Mouse (Mus musculus) fibroblast of lung, adult 2 months (primary cell): Measurements from ENCODE around the gene Bard1.

Source experiments
- DNase-seq: peaks from one replicate; pipeline ENCODE4 v3.0.0-alpha.2; 2011; ENCODE audit warnings: low read depth

Gene Bard1

DNA sequence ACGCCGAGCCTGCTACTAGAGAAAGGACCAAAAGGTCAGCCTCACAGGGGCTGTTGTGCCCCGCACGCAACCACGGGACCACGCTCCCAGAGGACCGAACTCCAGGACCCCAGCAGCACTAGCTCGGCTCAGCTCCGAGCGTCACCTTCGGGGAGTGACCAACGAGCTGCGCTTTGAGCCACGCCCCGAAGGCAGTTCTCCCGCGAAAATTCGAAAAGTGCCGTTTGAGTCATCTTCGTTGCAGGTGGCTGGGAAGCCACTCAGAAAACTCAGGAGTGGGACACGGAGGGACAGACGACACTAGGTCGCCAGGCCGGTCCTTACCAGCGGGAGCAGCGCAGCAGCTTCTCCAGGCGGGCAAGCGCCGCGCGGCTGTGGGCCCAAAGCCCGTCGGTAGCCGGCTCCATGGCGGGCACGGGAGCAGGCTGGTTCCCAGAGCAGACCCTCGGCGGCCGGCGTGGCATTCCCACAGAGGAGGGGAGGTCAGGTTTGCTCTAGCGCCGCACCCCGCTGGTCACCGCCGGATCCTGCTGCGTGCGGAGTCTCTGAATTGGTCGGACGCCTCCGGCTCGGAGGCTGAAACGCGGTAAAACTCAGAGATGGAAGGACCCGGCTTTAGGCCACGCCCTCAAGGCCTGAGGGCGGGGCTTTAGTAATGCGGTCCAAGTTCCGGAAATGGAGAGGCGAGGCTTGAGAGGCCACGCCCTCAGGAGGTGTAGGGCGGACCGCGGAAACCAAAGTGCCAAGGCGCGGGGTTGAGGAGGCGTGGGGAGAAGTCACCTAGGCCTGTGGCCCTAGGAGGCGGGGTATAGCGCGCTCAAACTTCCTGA is at the start of gene Bard1:
Gene Bard1, minus strand, starts transcription at position 803 of the 830 bp plus-strand sequence.
- DNase-seq = peak; percentile 90

GRCm38 (mm10) chr1:71127171-71127570 is 24.2 kb upstream of the Bard1 start:
- no peak for DNase-seq

DNA sequence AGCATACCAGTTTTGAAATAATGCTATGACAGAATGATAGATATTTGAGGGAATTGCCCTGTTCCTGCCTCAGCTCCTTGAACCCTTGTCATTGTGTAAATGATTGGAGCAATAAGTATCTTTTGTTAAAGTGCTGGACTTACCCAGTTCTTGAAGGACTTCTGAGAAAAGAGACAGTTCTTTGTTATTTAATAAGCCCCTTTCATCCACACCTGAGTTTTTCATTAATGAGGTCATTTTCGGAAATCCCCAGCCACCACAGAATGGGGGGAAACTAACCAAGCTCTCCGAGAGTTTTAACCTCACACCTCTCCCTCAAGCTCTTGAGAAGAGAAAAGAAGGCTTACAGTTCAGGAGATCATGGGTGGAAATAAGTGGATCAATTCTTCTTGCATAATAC is 15.6 kb upstream of the Bard1 start:
- no peak for DNase-seq

GRCm38 (mm10) chr1:71117253-71117652 is 14.3 kb upstream of the Bard1 start:
- DNase-seq = no peak

- no peak for DNase-seq
Measured at GRCm38 (mm10) chr1:71115781-71116180, 12.8 kb upstream of the Bard1 start.

DNA sequence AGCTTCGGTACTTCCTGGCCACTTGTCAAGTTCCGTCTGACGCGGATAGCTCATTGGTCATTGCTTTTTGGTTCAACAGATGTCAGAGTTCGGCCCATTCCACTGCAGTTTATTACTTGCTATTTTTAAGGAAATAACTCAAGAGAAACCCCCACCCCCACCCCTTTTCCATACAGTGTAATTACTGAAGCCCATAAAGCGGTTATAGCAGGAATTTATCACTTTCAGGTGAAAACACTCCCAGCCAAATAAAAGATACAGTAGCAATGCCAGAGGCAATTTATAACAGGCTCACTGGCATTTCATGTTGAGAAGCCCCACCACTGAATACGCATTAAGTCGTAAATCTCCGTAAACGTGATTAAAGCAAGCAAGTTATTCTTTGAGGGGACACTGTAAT is 6.9 kb upstream of the Bard1 start:
- no peak for DNase-seq

DNA sequence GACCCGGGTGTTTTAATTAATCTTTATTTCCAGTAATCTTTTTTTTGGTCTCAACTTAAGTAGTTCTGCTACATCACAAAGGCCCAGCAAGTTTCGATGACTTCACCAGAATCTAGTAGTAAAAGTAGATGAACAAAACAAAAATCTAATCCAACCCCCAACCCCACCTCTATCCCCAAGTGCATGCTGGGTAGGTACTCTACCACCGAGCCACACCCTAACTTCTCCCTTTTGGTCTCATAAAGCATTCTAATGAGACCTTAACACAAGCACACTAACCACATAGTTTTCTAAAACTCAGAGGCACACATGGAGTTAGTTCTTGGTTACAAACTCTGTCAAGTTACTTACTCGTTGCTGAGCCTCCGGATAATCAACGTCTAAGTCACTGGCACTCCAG is 3.2 kb upstream of the Bard1 start:
- no peak for DNase-seq

GRCm38 (mm10) chr1:71105724-71106123 is 2.8 kb upstream of the Bard1 start:
- no peak for DNase-seq

- DNase-seq = no peak
Measured at GRCm38 (mm10) chr1:71103174-71103864, 373 bp upstream of the Bard1 start.

DNA sequence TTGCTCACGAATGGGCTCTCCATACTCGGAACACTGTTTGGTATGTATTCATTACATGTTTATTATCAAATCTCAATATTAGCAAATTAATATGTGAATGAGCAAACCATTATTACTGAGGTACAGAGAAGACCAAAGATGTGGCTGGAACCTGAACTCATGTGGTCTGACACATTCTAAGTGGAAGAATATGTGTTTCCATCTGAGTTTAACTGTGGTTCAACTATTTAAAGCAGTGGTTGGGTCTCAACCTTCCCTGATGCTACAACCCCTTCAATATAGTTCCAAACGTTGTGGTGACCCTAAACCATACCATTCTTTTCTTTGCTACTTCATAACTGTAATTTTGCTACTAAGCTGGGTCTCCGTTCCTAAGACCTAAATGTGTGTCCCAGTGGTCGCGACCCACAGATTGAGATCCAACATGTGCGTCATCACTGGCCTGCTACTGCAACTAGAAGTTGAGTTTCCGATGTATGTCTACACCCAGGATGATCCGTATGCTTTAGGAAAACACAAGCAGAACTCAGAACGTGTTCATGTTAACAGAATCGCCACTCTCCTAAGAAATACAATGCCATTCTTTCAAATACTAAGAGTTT is 1.5 kb downstream of the Bard1 start:
- DNase-seq = no peak

GRCm38 (mm10) chr1:71100591-71101368 is 2.2 kb downstream of the Bard1 start:
- peak; percentile 67 for DNase-seq

GRCm38 (mm10) chr1:71099945-71100515 is 2.9 kb downstream of the Bard1 start:
- peak; percentile 21 for DNase-seq

DNA sequence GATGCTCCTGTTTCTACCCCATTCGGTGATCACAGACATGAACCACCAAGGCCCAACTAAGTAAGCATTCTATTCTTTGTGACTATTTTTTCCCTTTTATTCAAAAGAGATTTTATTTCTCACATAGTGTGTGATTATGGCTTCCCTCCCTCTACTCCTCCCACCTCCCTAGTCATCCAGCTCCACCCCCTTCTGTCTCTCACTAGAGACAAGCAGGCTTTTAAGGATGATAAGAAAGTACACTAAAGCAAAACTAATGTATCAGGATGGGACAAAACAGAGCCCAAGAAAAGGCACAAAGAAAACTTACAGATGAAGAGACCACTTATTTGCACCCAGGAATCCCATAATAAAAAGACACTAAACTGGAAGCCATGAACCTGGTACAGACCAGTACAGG is 6.9 kb downstream of the Bard1 start:
- DNase-seq = no peak

- no peak for DNase-seq
Measured at GRCm38 (mm10) chr1:71095211-71095805, 7.6 kb downstream of the Bard1 start.

- DNase-seq = no peak
Measured at GRCm38 (mm10) chr1:71075651-71076050, 27.3 kb downstream of the Bard1 start.

DNA sequence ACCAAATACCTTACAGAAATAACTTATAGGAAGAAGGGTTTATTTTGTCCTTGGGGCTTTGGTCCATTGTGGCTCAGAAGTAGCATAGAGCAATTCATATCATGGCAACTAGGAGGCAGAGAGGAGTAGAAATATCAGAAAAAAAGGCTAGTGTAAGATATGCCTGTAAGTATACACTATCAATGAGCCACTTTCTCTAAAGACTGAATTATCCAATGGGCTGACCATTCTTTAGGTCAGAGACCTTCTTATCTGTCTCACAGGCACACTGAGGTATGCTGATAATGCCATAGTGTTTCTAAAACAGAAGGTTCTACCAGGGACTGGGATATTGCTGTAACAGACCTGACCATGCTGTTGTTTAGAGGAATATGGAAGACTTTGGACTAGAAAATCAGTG is 32.2 kb downstream of the Bard1 start:
- no peak for DNase-seq

- no peak for DNase-seq
Measured at GRCm38 (mm10) chr1:71068728-71069304, 34.1 kb downstream of the Bard1 start.

DNA sequence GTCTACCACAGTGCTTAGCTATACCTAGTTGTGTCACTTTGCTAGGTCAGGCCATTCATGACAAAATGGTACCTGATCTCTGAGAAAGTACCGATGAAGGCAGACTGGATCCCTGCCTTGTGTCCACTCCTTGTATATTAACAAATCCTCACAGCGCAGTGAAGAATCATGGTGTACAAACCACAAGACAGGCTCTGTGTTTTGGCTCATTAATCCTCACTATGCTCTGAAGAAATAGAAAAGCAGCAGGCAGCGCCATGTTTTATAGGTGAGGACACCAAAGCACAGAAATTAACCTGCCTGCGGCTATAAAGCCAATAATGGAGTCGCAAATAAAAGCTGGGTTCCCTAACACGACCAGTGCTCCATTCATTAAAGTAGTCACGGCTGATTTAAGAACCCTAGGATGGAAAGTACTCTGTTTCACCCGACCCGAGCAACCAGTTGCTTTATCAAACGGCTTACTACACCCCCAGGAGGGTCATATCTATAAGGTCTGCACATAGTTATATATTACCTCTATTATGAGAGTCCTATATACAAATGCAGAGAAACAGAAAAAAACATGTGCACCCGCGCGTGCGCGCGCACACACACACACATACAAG is 39.0 kb downstream of the Bard1 start:
- DNase-seq = no peak

DNA sequence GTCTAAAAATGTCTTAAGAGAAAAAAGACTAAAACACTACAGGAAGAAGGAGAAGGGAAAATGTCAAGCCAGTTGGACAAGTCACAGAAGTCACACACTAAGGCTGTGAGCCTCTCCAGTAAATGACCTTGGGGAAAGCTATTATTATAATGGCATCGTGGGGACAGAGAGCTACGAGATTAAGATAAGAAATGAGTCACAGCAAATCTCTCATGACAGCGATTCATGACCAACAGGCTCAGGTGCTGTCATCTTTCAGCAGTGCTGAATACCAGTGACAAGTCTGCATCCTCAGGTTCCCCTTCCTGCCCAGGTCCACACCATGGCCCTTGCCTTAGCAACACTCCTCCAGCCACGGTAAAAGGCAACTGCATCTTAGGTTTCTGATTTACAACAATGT is 46.8 kb downstream of the Bard1 start:
- DNase-seq = no peak

GRCm38 (mm10) chr1:71055454-71055853 is 47.5 kb downstream of the Bard1 start:
- no peak for DNase-seq

DNA sequence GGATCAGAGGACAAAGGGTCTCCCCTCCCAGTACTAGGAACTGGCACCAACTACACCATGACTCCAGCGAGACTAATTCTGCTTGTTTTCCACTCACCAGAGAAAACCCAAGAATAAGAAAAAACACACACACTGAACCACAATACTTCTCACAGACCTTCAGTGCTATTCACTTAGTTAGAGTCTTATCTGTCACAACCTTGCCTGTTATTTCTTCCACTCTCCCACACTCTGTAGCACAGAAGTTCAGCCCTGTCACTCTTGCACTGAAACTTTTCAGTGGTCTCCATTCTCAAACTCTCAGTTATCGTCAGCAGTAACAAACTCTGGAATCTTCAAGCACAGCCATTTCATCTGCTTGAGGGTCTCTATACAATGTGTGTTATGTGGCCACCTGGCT is 50.2 kb downstream of the Bard1 start:
- no peak for DNase-seq
